ENCODE assay signal across 8 mouse cellular contexts in the genomic region with DNA sequence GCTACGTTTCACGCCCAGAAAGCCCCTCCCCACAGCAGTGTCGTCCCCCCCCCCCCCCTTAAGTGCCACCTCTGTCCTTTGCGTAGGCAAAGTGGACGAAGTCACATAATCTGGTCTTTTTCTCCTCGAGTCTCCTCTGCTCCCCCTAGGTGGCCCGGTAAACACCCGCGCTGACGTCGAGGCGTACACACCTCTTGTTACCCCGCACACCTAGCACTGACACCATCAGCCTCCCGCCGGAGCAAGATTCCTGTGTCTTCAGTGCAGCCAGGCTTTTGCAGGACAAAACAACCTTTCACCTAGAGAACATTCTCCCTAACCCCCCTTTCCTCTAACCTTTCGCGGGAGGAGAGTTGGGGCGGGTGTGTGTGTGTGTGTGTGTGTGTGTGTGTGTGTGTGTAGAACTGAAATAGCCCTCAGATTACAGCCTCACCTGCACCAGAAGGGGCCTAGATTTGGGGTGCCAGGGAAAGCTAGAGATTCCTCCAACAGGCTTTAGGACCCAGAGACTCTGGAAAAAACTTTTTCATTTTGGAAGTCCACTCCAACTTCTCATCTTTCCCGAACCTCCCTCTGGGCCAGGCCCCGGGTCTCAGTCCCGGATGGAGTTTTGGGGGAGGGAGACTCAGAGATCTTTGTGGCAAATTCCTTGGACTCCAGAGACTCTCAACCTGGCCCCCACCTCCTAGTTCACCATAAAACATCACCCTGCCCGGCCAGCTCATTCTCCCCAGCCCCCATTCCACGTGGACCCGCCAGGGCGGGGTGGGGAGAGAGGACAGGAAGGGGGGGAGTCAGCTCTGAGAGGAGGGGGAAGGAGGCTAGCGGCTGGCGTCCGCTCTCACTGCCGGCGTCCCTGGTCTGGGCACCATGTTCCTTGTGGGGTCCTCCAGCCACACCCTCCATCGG. TPM values are rescaled to one million over a fixed set of nuclear protein-coding genes. Genes with fewer than 3 reads are reported as not detected.
A peak's percentile ranks its signal among the peaks of the same experiment; 100 is the strongest.
DNase-seq lines count a peak whose midpoint lies in the region; ATAC-seq and TF ChIP-seq lines count a peak whose summit lies in the region.

Gene Fkbp10 (plus strand): TSS at position 784 of the 909 bp plus-strand sequence.

- H3K9me3 ChIP-seq in hindbrain, embryonic 16.5 days (ENCODE audit: control insufficient read depth, low read length), result no peaks in the 10 kb centered on the region
- no peaks in the 10 kb centered on the region for H3K9me3 ChIP-seq in liver, postnatal 0 days (ENCODE audit: low read length)

- DNase-seq in layer of hippocampus, adult 2 months (ENCODE audit: low spot score in 2 of 2), result no peak
- DNase-seq in layer of hippocampus, postnatal 25 days (ENCODE audit: extremely low spot score in 1 of 2, low spot score in 1 of 2), result no peak
- DNase-seq in adrenal gland, postnatal 4 days (ENCODE audit: low spot score in 2 of 2), result peak; percentile 37 to 65
- DNase-seq in gastrocnemius, postnatal 10 days, result peak; percentile 73
- DNase-seq in liver, postnatal 0 days, result peak; percentile 45
- peak; percentile 78 for DNase-seq in ovary, postnatal 36 days (ENCODE audit: low spot score)
- DNase-seq in spleen, adult 12 weeks (ENCODE audit: low spot score), result no peak

- H3K4me3 ChIP-seq in layer of hippocampus, adult 2 months, result peak within 1 kb of the TSS; percentile 86
- H3K4me3 ChIP-seq in hindbrain, embryonic 16.5 days (ENCODE audit: low read length), result peak within 1 kb of the TSS; percentile 68
- H3K4me3 ChIP-seq in liver, postnatal 0 days (ENCODE audit: low read depth, low read length), result peak within 1 kb of the TSS; percentile 46

- 2% methylated on average over 29 of the region's 31 CpGs for WGBS in hindbrain, embryonic 16.5 days
- WGBS in liver, postnatal 0 days (ENCODE audit: insufficient replicate concordance), result 4% methylated on average over 30 of the region's 31 CpGs

- TF ChIP-seq EP300 in liver, postnatal 0 days (IDR thresholded peaks at IDR 0.05; ENCODE audit: low read depth), result no peak

- no peak for TF ChIP-seq CTCF in layer of hippocampus, adult 2 months (conservative IDR thresholded peaks at IDR 0.05)
- no peak for TF ChIP-seq CTCF in liver, postnatal 0 days (IDR thresholded peaks at IDR 0.05; ENCODE audit: low read depth)

- H3K9ac ChIP-seq in hindbrain, embryonic 16.5 days (ENCODE audit: low read depth, low read length), result peak within 1 kb of the TSS; percentile 81
- peak within 1 kb of the TSS; percentile 66 for H3K9ac ChIP-seq in liver, postnatal 0 days (replicated peaks)

- H3K27me3 ChIP-seq in hindbrain, embryonic 16.5 days (replicated peaks; ENCODE audit: control insufficient read depth, insufficient read depth, low read length), result peaks cover 9% of the 10 kb centered on the region
- H3K27me3 ChIP-seq in liver, postnatal 0 days (ENCODE audit: insufficient read depth, low read length), result peaks cover 34% of the 10 kb centered on the region

- H3K36me3 ChIP-seq in hindbrain, embryonic 16.5 days (ENCODE audit: control insufficient read depth, insufficient read depth, low read length), result no peaks in the 10 kb centered on the region
- no peaks in the 10 kb centered on the region for H3K36me3 ChIP-seq in liver, postnatal 0 days (replicated peaks; ENCODE audit: insufficient read depth, low read length)

- H3K4me1 ChIP-seq in hindbrain, embryonic 16.5 days (ENCODE audit: control insufficient read depth, insufficient read depth, low read depth, low read length), result peaks cover 16% of the 10 kb centered on the region
- no peaks in the 10 kb centered on the region for H3K4me1 ChIP-seq in liver, postnatal 0 days (ENCODE audit: insufficient read depth)

- peak within 1 kb of the TSS; percentile 86 for H3K27ac ChIP-seq in layer of hippocampus, adult 2 months
- H3K27ac ChIP-seq in hindbrain, embryonic 16.5 days (ENCODE audit: low read depth, low read length), result peak within 1 kb of the TSS; percentile 83
- H3K27ac ChIP-seq in liver, postnatal 0 days (ENCODE audit: low read depth), result peak within 1 kb of the TSS; percentile 39; the same call in 1 of the 2 replicates

- ATAC-seq in hindbrain, embryonic 16.5 days, result peak; percentile 59; the same call in 1 of the 2 replicates
- peak; percentile 43; the same call in 1 of the 2 replicates for ATAC-seq in liver, postnatal 0 days

- peak within 1 kb of the TSS; percentile 61 for H3K4me2 ChIP-seq in hindbrain, embryonic 16.5 days (ENCODE audit: low read length)
- H3K4me2 ChIP-seq in liver, postnatal 0 days (ENCODE audit: low read depth, low read length), result peak within 1 kb of the TSS; percentile 82

RNA-seq across cellular contexts. Expression of gene Fkbp10, which starts in this region (rescaled TPM):
- 1 to 10 TPM; 4.4 to 5.8 TPM for total RNA-seq in layer of hippocampus, adult 2 months (2021)
- total RNA-seq in layer of hippocampus, postnatal 25 days (2021), result 1 to 10 TPM; 6.8 to 7.4 TPM
- 10 to 100 TPM; 65.3 to 68.6 TPM for total RNA-seq in adrenal gland, postnatal 4 days (2021)
- total RNA-seq in gastrocnemius, postnatal 10 days (2021), result 10 to 100 TPM; 46.6 to 65.6 TPM
- 29.2 and 33.1 TPM in 2 replicates for polyA plus RNA-seq in hindbrain, embryonic 16.5 days (2015; fragmentation: Nextera tagmentation; extraction: Ambion mirVana)
- polyA plus RNA-seq in liver, postnatal 0 days (2015; fragmentation: Nextera tagmentation; extraction: Ambion mirVana), result 7.4 and 9.0 TPM in 2 replicates

Comparison
In these comparisons a context has a peak if more than half of its experiments do, and no peak if none do; other contexts are left out.
1. RNA of gene Fkbp10 (total RNA-seq): 65.3 to 68.6 TPM in adrenal gland, postnatal 4 days and 46.6 to 65.6 TPM in gastrocnemius, postnatal 10 days; 6.8 to 7.4 TPM in layer of hippocampus, postnatal 25 days and 4.4 to 5.8 TPM in layer of hippocampus, adult 2 months; every median in the first group is over 4 times any median in the second.
2. DNase-seq: peak in adrenal gland, postnatal 4 days (2 of 2), gastrocnemius, postnatal 10 days (single experiment), liver, postnatal 0 days (single experiment) and ovary, postnatal 36 days (single experiment); none in layer of hippocampus, adult 2 months (0 of 2), layer of hippocampus, postnatal 25 days (0 of 2) and spleen, adult 12 weeks (single experiment).
3. Peak in every context shown above with its lines, with median percentiles within 50 percentile points of each other: H3K27ac ChIP-seq and H3K4me3 ChIP-seq.